Mouse (Mus musculus): ENCODE data around the gene Accs. TPM values are rescaled to one million over a fixed set of nuclear protein-coding genes. Genes with fewer than 3 reads are reported as not detected.

Gene Accs
- polyA plus RNA-seq, 1 experiment from 2014 or later: 5.6 TPM

Other genes with a start within 250 kb of the Accs start
- 0.05 and 0.80 TPM in 2 replicates for gene Alx4, start 207.6 kb downstream of the Accs start, polyA plus RNA-seq (2014; fragmentation: Nextera tagmentation; extraction: Ambion mirVana)
- gene Ext2, start 27.4 kb downstream of the Accs start, polyA plus RNA-seq (2014; fragmentation: Nextera tagmentation; extraction: Ambion mirVana): 61.0 and 69.9 TPM in 2 replicates
- 0.18 and 0.19 TPM in 2 replicates for gene Accsl, start 19.2 kb upstream of the Accs start, polyA plus RNA-seq (2014; fragmentation: Nextera tagmentation; extraction: Ambion mirVana)
- 6.2 TPM in 2 replicates for gene Gm13889, start 107.3 kb upstream of the Accs start, polyA plus RNA-seq (2014; fragmentation: Nextera tagmentation; extraction: Ambion mirVana)
- not detected in 2 replicates for gene Gm27027, start 146.4 kb upstream of the Accs start, polyA plus RNA-seq (2014; fragmentation: Nextera tagmentation; extraction: Ambion mirVana)
- 45.7 and 53.7 TPM in 2 replicates for gene Alkbh3, start 160.9 kb upstream of the Accs start, polyA plus RNA-seq (2014; fragmentation: Nextera tagmentation; extraction: Ambion mirVana)

Measured in midbrain, embryonic 14.5 days (tissue).